Mouse (Mus musculus) inflammation-experienced regulatory T-cells, adult 16 weeks (primary cell): ENCODE results near the gene Tert. TPM values are rescaled to one million over a fixed set of nuclear protein-coding genes. Genes with fewer than 3 reads are reported as not detected.

Experiments
- polyA plus RNA-seq: library from polyadenylated mRNA; unstranded; fragments of 100-300 nt; shearing (Covaris generic); gene quantifications from one replicate; pipeline ENCODE4 v1.2.1, GENCODE M21; 2017

Tert gene
- 8.4 TPM for polyA plus RNA-seq

DNA sequence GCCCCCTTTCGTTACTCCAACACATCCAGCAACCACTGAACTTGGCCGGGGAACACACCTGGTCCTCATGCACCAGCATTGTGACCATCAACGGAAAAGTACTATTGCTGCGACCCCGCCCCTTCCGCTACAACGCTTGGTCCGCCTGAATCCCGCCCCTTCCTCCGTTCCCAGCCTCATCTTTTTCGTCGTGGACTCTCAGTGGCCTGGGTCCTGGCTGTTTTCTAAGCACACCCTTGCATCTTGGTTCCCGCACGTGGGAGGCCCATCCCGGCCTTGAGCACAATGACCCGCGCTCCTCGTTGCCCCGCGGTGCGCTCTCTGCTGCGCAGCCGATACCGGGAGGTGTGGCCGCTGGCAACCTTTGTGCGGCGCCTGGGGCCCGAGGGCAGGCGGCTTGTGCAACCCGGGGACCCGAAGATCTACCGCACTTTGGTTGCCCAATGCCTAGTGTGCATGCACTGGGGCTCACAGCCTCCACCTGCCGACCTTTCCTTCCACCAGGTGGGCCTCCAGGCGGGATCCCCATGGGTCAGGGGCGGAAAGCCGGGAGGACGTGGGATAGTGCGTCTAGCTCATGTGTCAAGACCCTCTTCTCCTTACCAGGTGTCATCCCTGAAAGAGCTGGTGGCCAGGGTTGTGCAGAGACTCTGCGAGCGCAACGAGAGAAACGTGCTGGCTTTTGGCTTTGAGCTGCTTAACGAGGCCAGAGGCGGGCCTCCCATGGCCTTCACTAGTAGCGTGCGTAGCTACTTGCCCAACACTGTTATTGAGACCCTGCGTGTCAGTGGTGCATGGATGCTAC, at the start of gene Tert:
Gene Tert, plus strand, starts transcription at position 167 of the 805 bp plus-strand sequence.

GRCm38 (mm10) chr13:73603522-73604155, 23.1 kb upstream of the Tert start, which contains the start of gene Clptm1l:
Gene Clptm1l, plus strand, starts transcription at chr13:73604006.

GRCm38 (mm10) chr13:73677853-73678252, 51.1 kb downstream of the Tert start, which contains the start of gene Slc6a18:
Gene Slc6a18, minus strand, starts transcription at chr13:73678023.

Other genes starting within 250 kb of the Tert start
- 37.3 TPM for gene Lpcat1, start 159.7 kb upstream of the Tert start, polyA plus RNA-seq
- not detected for gene Slc6a3, start 90.2 kb upstream of the Tert start, polyA plus RNA-seq
- gene Clptm1l, start 22.9 kb upstream of the Tert start, polyA plus RNA-seq, result 11.1 TPM
- not detected for gene Slc6a18, start 51.1 kb downstream of the Tert start, polyA plus RNA-seq
- gene Slc6a19, start 78.0 kb downstream of the Tert start, polyA plus RNA-seq, result 0.09 TPM
- 120 TPM for gene Slc12a7, start 106.2 kb downstream of the Tert start, polyA plus RNA-seq
- gene Nkd2, start 220.7 kb downstream of the Tert start, polyA plus RNA-seq, result 0.30 TPM